Mouse (Mus musculus) adipocyte (in vitro differentiated cells): ENCODE measurements around the gene Mcm5.

Source experiments
- DNase-seq: peaks from one replicate; pipeline ENCODE4 v3.0.0-alpha.2; 2016; ENCODE audit warnings: low spot score

The Mcm5 gene

GRCm38 (mm10) chr8:75172009-75172685, 62.8 kb downstream of the Mcm5 start:
- DNase-seq: no peak
